Mouse (Mus musculus) kidney, adult 2 months (tissue): ENCODE data around the gene Zfp646. TPM values are rescaled to one million over a fixed set of nuclear protein-coding genes. Genes with fewer than 3 reads are reported as not detected.
A peak's percentile ranks its signal among the peaks of the same experiment; 100 is the strongest.

Experiments
- DNase-seq: peaks from one replicate; pipeline ENCODE4 v3.0.0; 2021
- H3K27ac ChIP-seq: fragments of 200-500 bp; 2 replicates; pipeline ENCODE4 v1.5.1; 2012; ENCODE audit warnings: low read depth, low read length, control low read depth, inconsistent platforms; ENCODE audit not compliant: insufficient read depth
- H3K27me3 ChIP-seq: fragments of 200-500 bp; replicated peaks from 2 replicates; pipeline ENCODE4 v1.6.1; 2012; ENCODE audit warnings: mild to moderate bottlenecking, moderate library complexity, low read length, inconsistent platforms; ENCODE audit not compliant: control insufficient read depth, insufficient read depth
- H3K36me3 ChIP-seq: fragments of 200-500 bp; 2 replicates; pipeline ENCODE4 v1.6.1; 2012; ENCODE audit warnings: mild to moderate bottlenecking, moderate library complexity, low read length, inconsistent platforms; ENCODE audit not compliant: control insufficient read depth, insufficient read depth
- H3K4me1 ChIP-seq: fragments of 200-500 bp; 2 replicates; pipeline ENCODE4 v1.6.1; 2011; ENCODE audit warnings: low read length; ENCODE audit not compliant: control insufficient read depth, insufficient read depth
- H3K4me3 ChIP-seq: fragments of 200-500 bp; 2 replicates; pipeline ENCODE4 v1.5.1; 2011; ENCODE audit warnings: mild to moderate bottlenecking, low read depth, low read length, control low read depth; ENCODE audit not compliant: insufficient read depth
- CTCF ChIP-seq: fragments of 200-500 bp; conservative IDR thresholded peaks from 2 replicates; pipeline ENCODE4 v1.5.1; 2011; ENCODE audit warnings: low read depth, mild to moderate bottlenecking, control low read depth, low read length, moderate library complexity, mixed read lengths; ENCODE audit not compliant: insufficient read depth, insufficient read length
- POLR2A ChIP-seq: fragments of 200-500 bp; IDR thresholded peaks from one replicate; pipeline ENCODE4 v1.6.1; 2011; ENCODE audit warnings: low read depth, low read length, control low read depth
- WGBS: fragments of 180-500 bp; shearing (Covaris S2); methylation state at CpG from one replicate; pipeline ENCODE4 v1.1.7; 2018; 5-methylcytosine and 5-hydroxymethylcytosine counted together
- polyA plus RNA-seq: library from polyadenylated mRNA; depleted of rRNA; stranded (reverse); fragments of >200 nt; gene quantifications from 2 replicates; pipeline ENCODE4 v1.2.3, GENCODE M21; 2012

Zfp646 gene
- polyA plus RNA-seq, 1 experiment = 11.9 TPM

DNA sequence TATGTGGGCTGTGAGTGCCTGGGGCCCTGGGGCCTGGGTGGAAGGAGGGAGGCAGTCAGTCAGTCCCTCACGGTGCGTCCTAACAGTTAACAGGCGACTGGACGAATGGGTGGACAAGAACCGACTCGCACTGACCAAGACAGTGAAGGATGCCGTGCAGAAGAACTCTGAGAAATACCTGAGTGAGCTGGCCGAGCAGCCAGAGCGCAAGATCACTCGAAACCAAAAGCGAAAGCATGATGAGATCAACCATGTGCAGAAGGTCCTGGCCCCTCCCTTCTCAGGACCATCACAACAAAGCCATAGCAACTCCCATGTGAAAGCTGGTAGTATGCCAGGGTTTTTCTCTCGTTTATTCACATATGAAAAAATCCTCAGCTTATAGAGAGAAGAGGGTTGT, 39.3 kb downstream of the Zfp646 start:
- Histone ChIP-seq H3K27me3 (no peaks in the 10 kb centered on the region), H3K36me3 (no peaks in the 10 kb centered on the region; the same call in 1 of the 2 replicates), H3K27ac (no peak overlapping the region), H3K4me3 (no peak overlapping the region), H3K4me1 (peaks cover 5% of the 10 kb centered on the region; the same call in 1 of the 2 replicates)
- WGBS = 84% methylated on average over 12 of the region's 12 CpGs
- no peak for DNase-seq
- TF ChIP-seq POLR2A (no peak), CTCF (no peak)

GRCm38 (mm10) chr7:127918203-127918602, 42.2 kb downstream of the Zfp646 start:
- Histone ChIP-seq H3K27me3 (no peaks in the 10 kb centered on the region), H3K27ac (no peak overlapping the region), H3K4me3 (no peak overlapping the region), H3K36me3 (no peaks in the 10 kb centered on the region; the same call in 1 of the 2 replicates), H3K4me1 (peaks cover 11% of the 10 kb centered on the region; the same call in 1 of the 2 replicates)
- DNase-seq = peak; percentile 76
- TF ChIP-seq CTCF = peak; percentile 62
- no peak for TF ChIP-seq POLR2A
- 53% methylated on average over 3 of the region's 3 CpGs for WGBS

DNA sequence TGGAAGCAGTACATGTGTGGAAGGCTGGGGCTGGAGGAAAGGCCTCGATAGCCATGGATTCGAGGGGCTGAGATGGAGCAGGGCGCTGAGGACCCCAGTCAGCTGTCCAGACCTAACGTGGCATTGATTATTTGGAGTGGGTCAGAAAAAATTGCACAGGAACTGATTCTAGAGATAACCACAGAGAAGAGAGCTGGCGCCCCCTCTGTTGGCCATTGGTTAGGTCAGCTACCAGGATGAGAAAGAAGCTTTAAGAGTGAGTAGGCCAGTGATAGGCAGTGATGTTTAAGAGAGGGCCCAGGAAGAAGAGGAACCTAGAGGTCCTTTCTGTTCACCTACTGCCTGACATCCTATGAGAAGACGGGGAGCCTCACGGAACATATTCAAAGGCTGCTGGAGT, 43.3 kb downstream of the Zfp646 start:
- whole genome bisulfite sequencing = 79% methylated on average over 7 of the region's 7 CpGs
- TF ChIP-seq CTCF (no peak; the same call in 1 of the 2 replicates), POLR2A (no peak)
- DNase-seq = peak; percentile 40

GRCm38 (mm10) chr7:127921516-127921915, 45.5 kb downstream of the Zfp646 start:
- Histone ChIP-seq H3K27ac (no peak overlapping the region), H3K27me3 (no peaks in the 10 kb centered on the region), H3K4me1 (peaks cover 35% of the 10 kb centered on the region), H3K36me3 (peaks cover 4% of the 10 kb centered on the region; the same call in 1 of the 2 replicates), H3K4me3 (no peak overlapping the region)
- WGBS = 60% methylated on average over 8 of the region's 8 CpGs
- peak; percentile 70 for TF ChIP-seq CTCF
- no peak for TF ChIP-seq POLR2A
- peak; percentile 64 for DNase-seq

More for the DNA sequence above, 43.3 kb downstream of the Zfp646 start:
- H3K4me1 ChIP-seq = peaks cover 20% of the 10 kb centered on the region
- H3K27me3 ChIP-seq = no peaks in the 10 kb centered on the region
- no peaks in the 10 kb centered on the region; the same call in 1 of the 2 replicates for H3K36me3 ChIP-seq
- no peak overlapping the region for H3K4me3 ChIP-seq
- no peak overlapping the region for H3K27ac ChIP-seq

- Histone ChIP-seq H3K4me3 (no peak overlapping the region), H3K27ac (peak overlapping the region; percentile 55), H3K27me3 (no peaks in the 10 kb centered on the region), H3K36me3 (peaks cover 9% of the 10 kb centered on the region; the same call in 1 of the 2 replicates), H3K4me1 (peaks cover 45% of the 10 kb centered on the region)
- no peak for TF ChIP-seq CTCF
- TF ChIP-seq POLR2A = no peak
- 55% methylated on average over 6 of the region's 6 CpGs for WGBS
- peak; percentile 39 for DNase-seq
Measured at GRCm38 (mm10) chr7:127922451-127923275, 46.6 kb downstream of the Zfp646 start.

DNA sequence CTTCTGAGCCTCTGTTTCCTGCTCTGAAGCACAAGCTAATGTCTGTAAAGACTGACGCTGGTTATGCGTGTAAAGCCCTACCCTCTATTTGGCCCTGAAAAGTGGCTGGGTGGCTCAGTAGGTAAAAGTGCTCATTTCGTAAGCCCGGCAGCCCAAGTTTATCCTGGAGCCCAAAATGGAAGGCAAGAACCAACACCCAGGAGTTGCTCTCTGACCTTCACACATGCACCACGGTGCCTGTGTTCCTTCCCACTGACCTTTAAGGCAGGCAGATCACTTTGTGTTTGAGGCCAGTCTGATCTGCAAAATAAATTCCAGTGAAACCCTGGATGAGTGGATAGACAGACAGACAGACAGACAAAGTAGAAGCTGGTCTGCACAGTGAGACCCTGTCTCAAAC, 47.7 kb downstream of the Zfp646 start:
- Histone ChIP-seq H3K4me3 (no peak overlapping the region), H3K36me3 (peaks cover 9% of the 10 kb centered on the region; the same call in 1 of the 2 replicates), H3K27me3 (no peaks in the 10 kb centered on the region), H3K27ac (peak overlapping the region; percentile 96), H3K4me1 (peaks cover 45% of the 10 kb centered on the region)
- TF ChIP-seq CTCF (no peak), POLR2A (no peak)
- peak; percentile 59 for DNase-seq
- WGBS = 50% methylated on average over 5 of the region's 5 CpGs

DNA sequence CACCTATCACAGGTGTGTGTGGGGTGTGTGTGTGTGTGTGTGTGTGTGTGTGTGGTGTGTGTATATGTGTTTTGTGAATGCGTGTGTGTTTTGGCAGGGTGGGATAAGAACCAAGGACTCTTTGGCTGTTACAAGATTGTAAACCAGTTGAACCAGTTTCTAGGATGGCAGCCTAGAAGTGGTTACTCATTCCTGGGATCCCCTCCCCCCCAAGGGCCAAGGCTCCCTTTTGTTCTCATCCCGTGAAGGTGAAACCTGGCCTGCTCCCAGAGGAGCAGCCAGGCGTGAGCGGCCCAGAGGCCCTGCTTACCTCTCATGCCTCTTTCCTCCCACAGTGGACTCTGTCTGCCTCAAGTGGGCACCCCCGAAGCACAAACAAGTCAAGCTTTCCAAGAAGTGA, 49.2 kb downstream of the Zfp646 start:
- Histone ChIP-seq H3K36me3 (peaks cover 9% of the 10 kb centered on the region; the same call in 1 of the 2 replicates), H3K27ac (peak overlapping the region; percentile 96)
- DNase-seq = peak; percentile 96

More for the DNA sequence above, 49.2 kb downstream of the Zfp646 start:
- peaks cover 46% of the 10 kb centered on the region for H3K4me1 ChIP-seq
- no peaks in the 10 kb centered on the region for H3K27me3 ChIP-seq
- no peak overlapping the region; the same call in 1 of the 2 replicates for H3K4me3 ChIP-seq
- WGBS = 36% methylated on average over 5 of the region's 5 CpGs
- TF ChIP-seq POLR2A (no peak), CTCF (no peak)
